Mouse (Mus musculus): Measurements from ENCODE around the gene Spef2. TPM values are rescaled to one million over a fixed set of nuclear protein-coding genes. Genes with fewer than 3 reads are reported as not detected.
"Not testable (repeated sequence)": the region's sequence is repeated elsewhere in the genome, so short reads cannot be mapped to it uniquely, and the experiment has no call there.

Gene Spef2
- polyA plus RNA-seq, 1 experiment from 2014 or later = 0.42 TPM

DNA sequence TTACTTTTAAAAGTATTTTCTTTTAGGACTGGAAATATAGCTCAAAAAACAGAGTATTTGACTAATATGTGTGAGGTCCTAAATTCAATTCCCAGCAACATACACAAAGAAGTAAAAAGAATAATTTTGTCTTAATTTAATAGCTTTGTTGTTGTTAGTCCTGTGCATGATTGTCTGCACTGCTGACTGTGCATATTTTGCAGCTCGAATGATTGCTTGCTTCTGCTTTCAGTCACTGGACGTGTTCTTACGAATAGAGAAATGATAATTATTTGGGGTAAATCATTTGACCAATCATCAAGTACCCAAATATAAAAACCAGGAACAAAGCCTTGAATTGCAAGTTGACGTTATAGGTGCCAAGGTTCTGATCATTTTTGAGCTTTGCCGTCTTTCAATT is 57.8 kb downstream of the Spef2 start:
- Histone ChIP-seq H3K4me1 (ENCODE audit: control insufficient read depth, insufficient read depth, low read length) (no peaks in the 10 kb centered on the region), H3K9me3 (replicated peaks; ENCODE audit: control insufficient read depth, low read length) (no peaks in the 10 kb centered on the region), H3K9ac (replicated peaks; ENCODE audit: low read length) (no peak overlapping the region), H3K4me3 (ENCODE audit: low read depth, low read length) (no peak overlapping the region), H3K27ac (replicated peaks; ENCODE audit: low read depth, low read length) (no peak overlapping the region), H3K36me3 (replicated peaks; ENCODE audit: control insufficient read depth, insufficient read depth, low read depth, low read length) (no peaks in the 10 kb centered on the region), H3K27me3 (ENCODE audit: control insufficient read depth, insufficient read depth, low read length) (no peaks in the 10 kb centered on the region), H3K4me2 (ENCODE audit: low read depth, low read length) (no peak overlapping the region)
- ATAC-seq (replicated peaks; ENCODE audit: insufficient number of reproducible peaks, low FRiP score, low TSS enrichment, low read depth) = no peak
- WGBS = 87% methylated on average over 5 of the region's 5 CpGs
- DNase-seq (ENCODE audit: low spot score) = no peak

DNA sequence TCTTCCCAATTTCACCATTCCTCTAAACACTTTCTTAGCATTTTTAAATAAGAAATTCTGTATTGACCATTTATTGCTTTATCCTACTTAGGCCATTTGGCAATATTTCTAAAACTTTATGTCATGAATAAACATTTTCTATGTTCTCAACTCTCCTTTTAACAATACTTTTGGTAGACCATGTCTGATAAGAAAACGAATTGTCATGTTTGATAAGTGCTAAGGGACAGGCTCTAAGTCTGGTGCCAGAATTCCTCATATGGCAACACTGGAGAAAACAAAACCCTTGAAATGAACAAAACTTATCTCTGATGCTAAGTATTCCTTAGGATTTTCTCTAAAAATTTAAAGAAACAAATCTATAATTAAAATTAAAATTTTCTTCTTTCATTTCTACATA is 58.2 kb downstream of the Spef2 start:
- H3K36me3 ChIP-seq (replicated peaks; ENCODE audit: control insufficient read depth, insufficient read depth, low read depth, low read length) = no peaks in the 10 kb centered on the region
- DNase-seq (ENCODE audit: low spot score) (no peak), ATAC-seq (replicated peaks; ENCODE audit: insufficient number of reproducible peaks, low FRiP score, low TSS enrichment, low read depth) (no peak)
- H3K4me3 ChIP-seq (ENCODE audit: low read depth, low read length) = no peak overlapping the region
- H3K4me1 ChIP-seq (ENCODE audit: control insufficient read depth, insufficient read depth, low read length) = no peaks in the 10 kb centered on the region
- 70% methylated on average over 1 of the region's 1 CpGs for WGBS
- H3K9ac ChIP-seq (replicated peaks; ENCODE audit: low read length) = no peak overlapping the region
- H3K9me3 ChIP-seq (replicated peaks; ENCODE audit: control insufficient read depth, low read length) = no peaks in the 10 kb centered on the region
- H3K27ac ChIP-seq (replicated peaks; ENCODE audit: low read depth, low read length) = no peak overlapping the region
- no peak overlapping the region for H3K4me2 ChIP-seq (ENCODE audit: low read depth, low read length)
- no peaks in the 10 kb centered on the region for H3K27me3 ChIP-seq (ENCODE audit: control insufficient read depth, insufficient read depth, low read length)

DNA sequence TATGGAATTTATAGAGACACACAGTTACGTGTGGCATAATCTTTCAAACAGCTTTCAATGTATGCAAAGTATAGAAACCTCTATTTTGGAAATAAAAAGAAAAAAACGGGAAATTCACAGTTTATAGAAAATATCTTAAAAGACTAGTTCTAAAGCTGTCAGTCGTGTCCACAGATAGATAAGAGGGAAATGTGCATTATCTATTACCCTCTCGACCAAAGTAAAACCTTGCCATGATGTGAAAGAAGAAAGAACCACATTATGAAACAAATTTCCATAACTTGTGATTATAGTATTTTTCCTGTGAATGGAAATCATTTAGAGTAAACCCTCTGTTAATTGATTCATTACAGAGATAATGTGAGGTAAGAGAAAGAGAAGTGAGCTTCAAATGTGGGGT is 65.2 kb downstream of the Spef2 start:
- DNase-seq (ENCODE audit: low spot score) = no peak
- 83% methylated on average over 4 of the region's 4 CpGs for WGBS
- no peaks in the 10 kb centered on the region for H3K27me3 ChIP-seq (ENCODE audit: control insufficient read depth, insufficient read depth, low read length)
- ATAC-seq (replicated peaks; ENCODE audit: insufficient number of reproducible peaks, low FRiP score, low TSS enrichment, low read depth) = no peak
- no peak overlapping the region for H3K27ac ChIP-seq (replicated peaks; ENCODE audit: low read depth, low read length)
- H3K9ac ChIP-seq (replicated peaks; ENCODE audit: low read length) = no peak overlapping the region
- no peaks in the 10 kb centered on the region for H3K4me1 ChIP-seq (ENCODE audit: control insufficient read depth, insufficient read depth, low read length)
- H3K4me3 ChIP-seq (ENCODE audit: low read depth, low read length) = no peak overlapping the region
- H3K36me3 ChIP-seq (replicated peaks; ENCODE audit: control insufficient read depth, insufficient read depth, low read depth, low read length) = no peaks in the 10 kb centered on the region
- H3K9me3 ChIP-seq (replicated peaks; ENCODE audit: control insufficient read depth, low read length) = no peaks in the 10 kb centered on the region
- H3K4me2 ChIP-seq (ENCODE audit: low read depth, low read length) = no peak overlapping the region

DNA sequence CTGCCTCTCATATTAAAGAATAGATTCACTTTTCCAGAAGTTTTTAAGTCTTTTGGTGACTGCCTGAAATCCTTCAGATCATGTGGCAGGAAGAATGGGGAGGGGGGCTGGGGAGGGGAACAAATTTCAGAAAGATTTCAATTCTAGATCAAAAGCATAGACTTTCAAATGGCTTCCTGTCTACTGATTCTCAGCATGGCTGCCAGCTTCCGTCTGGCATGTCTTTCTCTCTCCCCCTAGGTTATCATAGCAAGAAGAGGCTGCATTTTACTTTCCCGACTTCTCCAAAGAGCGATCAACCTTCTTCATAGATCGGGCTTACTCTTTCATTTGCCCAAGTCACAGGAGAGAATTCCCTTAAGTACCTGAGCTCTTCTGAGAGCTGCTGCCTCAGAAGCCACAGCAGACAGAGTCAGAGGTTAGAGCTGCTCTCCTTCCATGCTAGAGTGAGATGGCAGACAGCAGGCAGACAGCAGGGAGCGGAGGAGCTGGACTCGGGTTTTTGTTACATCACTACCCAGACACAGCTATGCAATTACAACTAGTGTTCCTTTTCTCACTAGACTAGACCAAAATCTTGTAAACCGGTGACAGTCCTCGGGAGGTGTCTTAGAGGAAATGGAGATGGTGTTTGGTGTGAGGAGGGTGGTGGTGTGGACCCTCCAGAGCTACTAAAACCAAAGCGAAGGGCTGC is 71.2 kb downstream of the Spef2 start:
- Histone ChIP-seq H3K9me3 (replicated peaks; ENCODE audit: control insufficient read depth, low read length) (no peaks in the 10 kb centered on the region), H3K27ac (replicated peaks; ENCODE audit: low read depth, low read length) (no peak overlapping the region), H3K4me2 (ENCODE audit: low read depth, low read length) (no peak overlapping the region), H3K4me3 (ENCODE audit: low read depth, low read length) (no peak overlapping the region), H3K4me1 (ENCODE audit: control insufficient read depth, insufficient read depth, low read length) (no peaks in the 10 kb centered on the region), H3K27me3 (ENCODE audit: control insufficient read depth, insufficient read depth, low read length) (no peaks in the 10 kb centered on the region), H3K36me3 (replicated peaks; ENCODE audit: control insufficient read depth, insufficient read depth, low read depth, low read length) (no peaks in the 10 kb centered on the region), H3K9ac (replicated peaks; ENCODE audit: low read length) (no peak overlapping the region)
- ATAC-seq (replicated peaks; ENCODE audit: insufficient number of reproducible peaks, low FRiP score, low TSS enrichment, low read depth) (no peak), DNase-seq (ENCODE audit: low spot score) (no peak)
- 72% methylated on average over 9 of the region's 9 CpGs for WGBS

DNA sequence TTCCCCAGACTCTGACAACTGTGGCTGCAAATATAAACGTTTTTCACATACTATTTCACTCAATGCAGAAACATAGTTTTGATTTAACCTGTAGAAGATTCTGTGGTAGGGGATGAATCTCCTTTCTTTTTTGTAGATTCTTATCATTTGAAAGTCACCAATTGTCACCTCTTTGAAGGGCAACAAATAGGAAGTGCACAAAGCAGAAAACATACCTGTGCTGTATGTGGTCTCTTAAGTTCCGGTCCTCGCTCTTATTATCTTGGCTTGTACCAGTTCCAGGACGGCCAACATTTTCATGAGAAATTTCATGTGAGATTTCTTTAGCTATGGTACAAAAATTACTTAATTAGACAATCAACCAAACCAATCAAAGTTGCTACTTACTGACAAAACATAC is 80.1 kb downstream of the Spef2 start:
- 87% methylated on average over 4 of the region's 4 CpGs for WGBS
- Histone ChIP-seq H3K9me3 (replicated peaks; ENCODE audit: control insufficient read depth, low read length) (no peaks in the 10 kb centered on the region), H3K4me2 (ENCODE audit: low read depth, low read length) (no peak overlapping the region), H3K36me3 (replicated peaks; ENCODE audit: control insufficient read depth, insufficient read depth, low read depth, low read length) (no peaks in the 10 kb centered on the region), H3K27ac (replicated peaks; ENCODE audit: low read depth, low read length) (no peak overlapping the region), H3K9ac (replicated peaks; ENCODE audit: low read length) (no peak overlapping the region), H3K27me3 (ENCODE audit: control insufficient read depth, insufficient read depth, low read length) (no peaks in the 10 kb centered on the region), H3K4me1 (ENCODE audit: control insufficient read depth, insufficient read depth, low read length) (no peaks in the 10 kb centered on the region), H3K4me3 (ENCODE audit: low read depth, low read length) (no peak overlapping the region)
- DNase-seq (ENCODE audit: low spot score) = no peak
- no peak for ATAC-seq (replicated peaks; ENCODE audit: insufficient number of reproducible peaks, low FRiP score, low TSS enrichment, low read depth)

DNA sequence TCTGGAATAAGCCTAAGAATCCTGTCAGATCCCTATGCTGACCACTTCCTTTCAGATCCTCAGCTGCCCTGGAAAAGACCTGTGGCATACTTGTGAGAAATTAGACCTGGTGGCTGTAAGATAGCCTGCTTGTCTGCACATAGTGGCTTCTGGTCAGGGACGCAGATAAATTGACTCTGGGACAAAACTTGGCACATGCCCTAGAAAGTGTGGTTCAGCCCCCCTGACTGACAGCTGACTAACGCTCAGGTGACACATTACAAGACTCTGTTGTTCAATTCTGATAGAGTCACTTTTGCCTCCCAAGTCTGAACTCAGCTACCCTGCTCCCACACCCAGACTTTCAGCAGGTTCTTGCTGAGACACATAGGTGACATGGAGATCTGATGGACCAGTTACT is 83.7 kb downstream of the Spef2 start:
- not testable (repeated sequence) for H3K36me3 ChIP-seq (replicated peaks; ENCODE audit: control insufficient read depth, insufficient read depth, low read depth, low read length); H3K27ac ChIP-seq (replicated peaks; ENCODE audit: low read depth, low read length); H3K4me1 ChIP-seq (ENCODE audit: control insufficient read depth, insufficient read depth, low read length); H3K27me3 ChIP-seq (ENCODE audit: control insufficient read depth, insufficient read depth, low read length); H3K9ac ChIP-seq (replicated peaks; ENCODE audit: low read length); DNase-seq (ENCODE audit: low spot score); H3K4me3 ChIP-seq (ENCODE audit: low read depth, low read length); ATAC-seq (replicated peaks; ENCODE audit: insufficient number of reproducible peaks, low FRiP score, low TSS enrichment, low read depth); H3K4me2 ChIP-seq (ENCODE audit: low read depth, low read length); H3K9me3 ChIP-seq (replicated peaks; ENCODE audit: control insufficient read depth, low read length)
- 87% methylated on average over 2 of the region's 2 CpGs for WGBS

DNA sequence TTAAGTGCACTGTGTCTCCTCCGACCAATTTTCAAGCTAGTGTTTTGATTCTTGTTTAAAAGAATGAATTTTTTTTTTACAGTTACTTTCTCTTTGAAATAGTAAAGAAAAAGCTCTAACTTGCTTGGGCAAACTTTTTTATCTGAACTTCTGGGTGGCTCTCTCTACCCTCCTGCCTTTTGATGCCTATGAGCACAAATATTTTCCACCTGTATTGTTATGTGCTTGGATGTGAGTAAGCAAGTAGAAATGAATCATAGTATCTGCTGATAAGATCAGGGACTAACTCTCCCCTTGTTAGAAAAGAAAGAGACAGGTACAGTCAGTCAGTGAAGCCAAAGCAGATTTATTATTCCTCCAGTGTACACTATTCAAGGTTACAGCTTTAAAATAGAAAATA is 87.5 kb downstream of the Spef2 start:
- Histone ChIP-seq H3K4me1 (ENCODE audit: control insufficient read depth, insufficient read depth, low read length) (no peaks in the 10 kb centered on the region), H3K27ac (replicated peaks; ENCODE audit: low read depth, low read length) (no peak overlapping the region), H3K4me2 (ENCODE audit: low read depth, low read length) (no peak overlapping the region), H3K4me3 (ENCODE audit: low read depth, low read length) (no peak overlapping the region), H3K36me3 (replicated peaks; ENCODE audit: control insufficient read depth, insufficient read depth, low read depth, low read length) (no peaks in the 10 kb centered on the region), H3K9me3 (replicated peaks; ENCODE audit: control insufficient read depth, low read length) (no peaks in the 10 kb centered on the region), H3K9ac (replicated peaks; ENCODE audit: low read length) (no peak overlapping the region), H3K27me3 (ENCODE audit: control insufficient read depth, insufficient read depth, low read length) (no peaks in the 10 kb centered on the region)
- ATAC-seq (replicated peaks; ENCODE audit: insufficient number of reproducible peaks, low FRiP score, low TSS enrichment, low read depth) (no peak), DNase-seq (ENCODE audit: low spot score) (no peak)
- WGBS = 86% methylated on average over 1 of the region's 1 CpGs

DNA sequence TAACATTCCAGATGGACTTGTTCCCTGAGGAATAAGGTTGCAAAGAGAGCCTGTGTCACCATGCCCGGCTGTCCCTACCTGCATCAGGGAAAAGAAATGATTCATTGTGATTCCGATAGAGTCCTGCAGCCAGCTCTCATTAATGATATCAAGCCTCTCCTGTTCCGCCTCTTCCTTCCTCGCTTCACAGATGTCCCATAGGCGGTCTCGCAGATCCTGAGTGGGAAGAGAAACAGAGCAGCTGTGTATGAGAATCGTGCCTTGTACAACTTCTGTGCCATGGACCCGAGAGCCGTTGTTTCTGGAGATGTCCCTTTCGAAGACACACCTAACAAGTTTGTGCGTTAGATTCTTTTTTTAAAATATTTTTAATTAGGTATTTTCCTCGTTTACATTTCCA is 114.2 kb downstream of the Spef2 start:
- H3K27me3 ChIP-seq (ENCODE audit: control insufficient read depth, insufficient read depth, low read length) = no peaks in the 10 kb centered on the region

More for the DNA sequence above, 114.2 kb downstream of the Spef2 start:
- 87% methylated on average over 12 of the region's 12 CpGs for WGBS
- H3K36me3 ChIP-seq (replicated peaks; ENCODE audit: control insufficient read depth, insufficient read depth, low read depth, low read length) = no peaks in the 10 kb centered on the region
- H3K4me1 ChIP-seq (ENCODE audit: control insufficient read depth, insufficient read depth, low read length) = no peaks in the 10 kb centered on the region
- no peaks in the 10 kb centered on the region for H3K9me3 ChIP-seq (replicated peaks; ENCODE audit: control insufficient read depth, low read length)
- H3K9ac ChIP-seq (replicated peaks; ENCODE audit: low read length) = no peak overlapping the region
- DNase-seq (ENCODE audit: low spot score) = no peak
- no peak overlapping the region for H3K27ac ChIP-seq (replicated peaks; ENCODE audit: low read depth, low read length)
- H3K4me2 ChIP-seq (ENCODE audit: low read depth, low read length) = no peak overlapping the region
- no peak for ATAC-seq (replicated peaks; ENCODE audit: insufficient number of reproducible peaks, low FRiP score, low TSS enrichment, low read depth)
- no peak overlapping the region for H3K4me3 ChIP-seq (ENCODE audit: low read depth, low read length)

Measured in embryonic facial prominence, embryonic 11.5 days (tissue).